Mouse (Mus musculus) liver, adult 2 months (tissue): ENCODE measurements at regions not wholly inside any gene's neighbourhood (a gene's known extent, or its start where the extent isn't known, plus 50 kb on each side); places are given as distances from the start of the nearest gene placed in this dataset.

ENCODE experiments used
- CTCF ChIP-seq: fragments of 200-500 bp; IDR thresholded peaks from 2 replicates; pipeline ENCODE4 v1.5.1; 2011; ENCODE audit warnings: low read depth, low read length, control low read depth
- POLR2A ChIP-seq: fragments of 200-500 bp; IDR thresholded peaks from 2 replicates; pipeline ENCODE4 v1.6.1; 2011; ENCODE audit warnings: low read length, control low read depth; ENCODE audit not compliant: insufficient read depth; ENCODE audit errors: extremely low read depth

DNA sequence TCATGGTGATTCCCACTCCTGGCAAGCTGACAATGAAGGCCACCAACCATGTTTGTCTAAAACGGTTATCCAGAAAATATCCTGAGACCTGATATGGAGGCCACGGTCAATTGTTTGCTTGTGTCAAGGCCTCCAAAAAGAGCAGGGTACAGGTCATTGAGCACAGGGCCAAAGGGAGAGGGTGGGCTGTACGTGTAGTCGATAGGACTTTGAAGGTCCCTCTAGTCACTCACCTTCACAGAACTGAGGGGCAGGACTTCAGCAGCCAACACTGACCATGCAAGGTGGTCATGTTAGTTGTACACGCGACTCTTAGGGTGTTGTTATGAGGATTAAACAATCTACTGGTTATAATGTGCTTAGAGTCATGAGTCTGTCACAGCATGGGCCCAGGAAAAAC lies 264.4 kb upstream of the Prok2 start:
- TF ChIP-seq POLR2A (no peak), CTCF (no peak)
